Mouse (Mus musculus) cortical plate, adult 2 months (tissue): Measurements from ENCODE around the gene Tnfrsf19.

Experiments
- CTCF ChIP-seq: fragments of 200-500 bp; IDR thresholded peaks from 2 replicates; pipeline ENCODE4 v1.5.1; 2011; ENCODE audit warnings: mild to moderate bottlenecking, control low read depth, low read length; ENCODE audit not compliant: insufficient read depth; ENCODE audit errors: extremely low read depth
- POLR2A ChIP-seq: fragments of 200-500 bp; IDR thresholded peaks from 2 replicates; pipeline ENCODE4 v1.6.1; 2011; ENCODE audit warnings: mild to moderate bottlenecking, low read length, control low read depth; ENCODE audit not compliant: insufficient read depth; ENCODE audit errors: extremely low read depth

- TF ChIP-seq POLR2A (no peak), CTCF (no peak)
Measured at GRCm38 (mm10) chr14:61038082-61038472, 8.2 kb downstream of the Tnfrsf19 start.
